ENCODE assay signal across 22 mouse cellular contexts in genomic region chr3:96452262-96452661, GRCm38 (mm10). TPM values are rescaled to one million over a fixed set of nuclear protein-coding genes. Genes with fewer than 3 reads are reported as not detected.
ATAC-seq lines count a peak whose summit lies in the region.
"Not testable (repeated sequence)": the region's sequence is repeated elsewhere in the genome, so short reads cannot be mapped to it uniquely, and the experiment has no call there.
"Had no signal": no experiment of that assay in that cellular context is flagged by ENCODE, and none has a peak within 500 bp of the region (broad histone marks: within the 10 kb centered on the region; RNA-seq: fewer than 3 reads in every experiment).

Gene BC107364 (minus strand): TSS chr3:96452306.

- not testable (repeated sequence) for H3K4me2 ChIP-seq in heart, embryonic 11.5 days; hindbrain, embryonic 12.5 days (replicated peaks); kidney, embryonic 14.5 days (replicated peaks; ENCODE audit: low read depth, low read length); liver, embryonic 15.5 days; stomach, embryonic 16.5 days (ENCODE audit: low read depth, low read length)

- H3K9ac ChIP-seq in heart, embryonic 11.5 days (ENCODE audit: low read depth, low read length); hindbrain, embryonic 12.5 days; kidney, embryonic 14.5 days (ENCODE audit: low read depth, low read length); liver, embryonic 15.5 days; stomach, embryonic 16.5 days (ENCODE audit: low read length): not testable (repeated sequence)

- H3K27ac ChIP-seq in heart, embryonic 11.5 days (ENCODE audit: low read depth, low read length); hindbrain, embryonic 12.5 days; kidney, embryonic 14.5 days (ENCODE audit: low read depth, low read length); liver, embryonic 15.5 days (replicated peaks); stomach, embryonic 16.5 days (ENCODE audit: low read length): not testable (repeated sequence)

- ATAC-seq in erythroblast, adult 5-6 weeks (replicated peaks; ENCODE audit: low FRiP score, poor library complexity, severe bottlenecking), result 0 out of 2 replicates have a peak, but pooled peaks have one; percentile 29
- peak; percentile 40; the same call in 1 of the 2 replicates for ATAC-seq in heart, embryonic 11.5 days (replicated peaks; ENCODE audit: insufficient number of reproducible peaks, low FRiP score, low TSS enrichment)
- peak; percentile 10; the same call in 1 of the 2 replicates for ATAC-seq in hindbrain, embryonic 12.5 days (ENCODE audit: low FRiP score)
- ATAC-seq in kidney, embryonic 14.5 days (ENCODE audit: low FRiP score, low TSS enrichment), result peak; percentile 20; the same call in 1 of the 2 replicates
- ATAC-seq in liver, embryonic 15.5 days (ENCODE audit: insufficient read depth), result peak; percentile 50
- peak; percentile 27 for ATAC-seq in megakaryocyte progenitor cell, adult 5-6 weeks (replicated peaks; ENCODE audit: poor library complexity)
- 0 out of 2 replicates have a peak, but pooled peaks have one; percentile 3 for ATAC-seq in monocyte, adult 5-6 weeks (replicated peaks; ENCODE audit: insufficient number of reproducible peaks, low FRiP score, low TSS enrichment, poor library complexity, severe bottlenecking)
- peak; percentile 62; the same call in 1 of the 2 replicates for ATAC-seq in stomach, embryonic 16.5 days (ENCODE audit: insufficient read depth, low FRiP score)

- H3K9me3 ChIP-seq in heart, embryonic 11.5 days (replicated peaks; ENCODE audit: control insufficient read depth, low read length); hindbrain, embryonic 12.5 days (replicated peaks); kidney, embryonic 14.5 days (ENCODE audit: control insufficient read depth, low read length); liver, embryonic 15.5 days (replicated peaks); stomach, embryonic 16.5 days (replicated peaks; ENCODE audit: control insufficient read depth, low read length): not testable (repeated sequence)

- H3K36me3 ChIP-seq in heart, embryonic 11.5 days (ENCODE audit: control insufficient read depth, insufficient read depth, low read length); hindbrain, embryonic 12.5 days; kidney, embryonic 14.5 days (ENCODE audit: control insufficient read depth, insufficient read depth, low read length); liver, embryonic 15.5 days (replicated peaks); stomach, embryonic 16.5 days (ENCODE audit: control insufficient read depth, insufficient read depth, low read length): not testable (repeated sequence)

- WGBS in heart, embryonic 11.5 days (ENCODE audit: insufficient replicate concordance), result no CpG with 5 or more reads among the region's 48 CpGs
- WGBS in hindbrain, embryonic 12.5 days, result no CpG with 5 or more reads among the region's 48 CpGs
- no CpG with 5 or more reads among the region's 48 CpGs for WGBS in kidney, embryonic 14.5 days
- no CpG with 5 or more reads among the region's 48 CpGs for WGBS in liver, embryonic 15.5 days (ENCODE audit: insufficient replicate concordance)
- no CpG with 5 or more reads among the region's 48 CpGs for WGBS in stomach, embryonic 16.5 days

- not testable (repeated sequence) for H3K4me1 ChIP-seq in heart, embryonic 11.5 days (ENCODE audit: control insufficient read depth, insufficient read depth, low read length); hindbrain, embryonic 12.5 days; kidney, embryonic 14.5 days (ENCODE audit: control insufficient read depth, insufficient read depth, low read length); liver, embryonic 15.5 days (replicated peaks); stomach, embryonic 16.5 days (ENCODE audit: control insufficient read depth, insufficient read depth, low read length)

- H3K4me3 ChIP-seq in heart, embryonic 11.5 days (ENCODE audit: low read depth, low read length); hindbrain, embryonic 12.5 days; kidney, embryonic 14.5 days (ENCODE audit: low read length); liver, embryonic 15.5 days (replicated peaks); stomach, embryonic 16.5 days (replicated peaks; ENCODE audit: low read length): not testable (repeated sequence)

- not testable (repeated sequence) for H3K27me3 ChIP-seq in heart, embryonic 11.5 days (ENCODE audit: control insufficient read depth, insufficient read depth, low read length); kidney, embryonic 14.5 days (ENCODE audit: control insufficient read depth, insufficient read depth, low read length); stomach, embryonic 16.5 days (ENCODE audit: control insufficient read depth, insufficient read depth, low read length)
- peaks cover 15% of the 10 kb centered on the region for H3K27me3 ChIP-seq in hindbrain, embryonic 12.5 days
- H3K27me3 ChIP-seq in liver, embryonic 15.5 days, result peaks cover 14% of the 10 kb centered on the region

RNA-seq across cellular contexts. Expression of gene BC107364, which starts in this region (rescaled TPM):
- not detected in 2 replicates for total RNA-seq in erythroblast, adult 5-6 weeks (2015; ENCODE audit: low replicate concordance)
- not detected in 2 replicates for total RNA-seq in erythroblast, adult 5-6 weeks (2017; ENCODE audit: low replicate concordance)
- polyA plus RNA-seq in heart, embryonic 11.5 days (2014; fragmentation: Nextera tagmentation; extraction: Ambion mirVana), result 0.43 TPM in 1 of 2 replicates, not detected in the other
- polyA plus RNA-seq in hindbrain, embryonic 12.5 days (2016; fragmentation: Nextera tagmentation; extraction: Ambion mirVana), result not detected in 2 replicates
- 0.20 TPM in 1 of 2 replicates, not detected in the other for polyA plus RNA-seq in kidney, embryonic 14.5 days (2014; fragmentation: Nextera tagmentation; extraction: Ambion mirVana)
- not detected in 2 replicates for polyA plus RNA-seq in liver, embryonic 15.5 days (2015; fragmentation: Nextera tagmentation; extraction: Ambion mirVana)
- not detected in 2 replicates for total RNA-seq in megakaryocyte progenitor cell, adult 5-6 weeks (2015)
- not detected in 2 replicates for total RNA-seq in megakaryocyte progenitor cell, adult 5-6 weeks (2017)
- total RNA-seq in monocyte, adult 5-6 weeks (2017), result not detected in 3 replicates
- polyA plus RNA-seq in stomach, embryonic 16.5 days (2015; fragmentation: Nextera tagmentation; extraction: Ambion mirVana), result 0.17 and 0.29 TPM in 2 replicates
- total RNA-seq: adrenal gland, postnatal 14 days; gastrocnemius, postnatal 10 days; heart, adult 18-20 months; heart, postnatal 14 days; layer of hippocampus, adult 8-10 months; left cerebral cortex, postnatal 25 days; megakaryocyte-erythroid progenitor cell, adult 5-6 weeks; MEL had no signal
- polyA plus RNA-seq: brain, embryonic 14.5 days; cortical plate, adult 2 months; forebrain, embryonic 10.5 days; hindbrain, embryonic 14.5 days; limb, embryonic 14.5 days; myocyte had no signal

Comparison
In these comparisons a context has a peak if more than half of its experiments do, and no peak if none do; other contexts are left out.
1. Peak in ATAC-seq in erythroblast, adult 5-6 weeks; RNA of the gene not detected or under 1 TPM.
2. Peak in ATAC-seq in heart, embryonic 11.5 days; RNA of the gene not detected or under 1 TPM.
3. Peak in ATAC-seq in hindbrain, embryonic 12.5 days; RNA of the gene not detected or under 1 TPM.
4. Peak in ATAC-seq in kidney, embryonic 14.5 days; RNA of the gene not detected or under 1 TPM.
5. Peak in ATAC-seq in liver, embryonic 15.5 days; RNA of the gene not detected or under 1 TPM.
6. Peak in ATAC-seq in megakaryocyte progenitor cell, adult 5-6 weeks; RNA of the gene not detected or under 1 TPM.
7. Peak in ATAC-seq in monocyte, adult 5-6 weeks; RNA of the gene not detected or under 1 TPM.
8. Peak in ATAC-seq in stomach, embryonic 16.5 days; RNA of the gene not detected or under 1 TPM.
9. ATAC-seq: peak in every context shown above with its lines; median percentile 62 in stomach, embryonic 16.5 days; 50 in liver, embryonic 15.5 days; 40 in heart, embryonic 11.5 days; 29 in erythroblast, adult 5-6 weeks; 27 in megakaryocyte progenitor cell, adult 5-6 weeks; 20 in kidney, embryonic 14.5 days; 10 in hindbrain, embryonic 12.5 days; 3 in monocyte, adult 5-6 weeks.